Mouse (Mus musculus) cerebellum, postnatal 4 days (tissue): Measurements from ENCODE around the gene Smim9.
"Not testable (repeated sequence)": the region's sequence is repeated elsewhere in the genome, so short reads cannot be mapped to it uniquely, and the experiment has no call there.

Experiments used
- DNase-seq, 2 experiments: peaks; one replicate each; pipeline ENCODE4 v3.0.0; 2022; ENCODE audit warnings: low spot score in 2 of 2, mixed read lengths in 1 of 2

The Smim9 gene

GRCm38 (mm10) chrX:75163670-75164069 lies at the start of gene Smim9:
Gene Smim9, minus strand, starts transcription at chrX:75163770.
- no peak for DNase-seq

- DNase-seq = peak in 1 of 2 experiments; percentile 20
Measured at GRCm38 (mm10) chrX:75155576-75156243, 7.9 kb downstream of the Smim9 start.

- DNase-seq = no peak
Measured at GRCm38 (mm10) chrX:75152249-75152648, 11.3 kb downstream of the Smim9 start.

DNA sequence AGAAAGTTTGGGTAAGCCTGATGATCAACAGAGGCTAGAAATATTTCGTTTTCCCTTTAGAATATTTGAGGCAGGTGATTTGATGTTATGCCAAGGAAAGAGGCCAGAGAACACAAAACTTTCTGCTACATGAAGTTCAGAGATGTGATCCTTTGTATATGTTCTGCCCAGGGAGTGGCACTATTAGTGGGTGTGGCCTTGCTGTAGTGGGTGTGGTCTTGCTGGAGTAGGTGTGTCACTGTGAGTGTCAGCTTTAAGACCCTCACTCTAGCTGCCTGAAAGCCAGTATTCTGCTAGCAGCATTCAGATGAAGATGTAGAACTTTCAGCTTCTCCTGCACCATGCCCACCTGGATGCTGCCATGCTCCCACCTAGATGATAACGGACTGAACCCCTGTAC lies 13.3 kb downstream of the Smim9 start:
- DNase-seq = no peak

GRCm38 (mm10) chrX:75148414-75148813 lies 15.2 kb downstream of the Smim9 start:
- no peak for DNase-seq

DNA sequence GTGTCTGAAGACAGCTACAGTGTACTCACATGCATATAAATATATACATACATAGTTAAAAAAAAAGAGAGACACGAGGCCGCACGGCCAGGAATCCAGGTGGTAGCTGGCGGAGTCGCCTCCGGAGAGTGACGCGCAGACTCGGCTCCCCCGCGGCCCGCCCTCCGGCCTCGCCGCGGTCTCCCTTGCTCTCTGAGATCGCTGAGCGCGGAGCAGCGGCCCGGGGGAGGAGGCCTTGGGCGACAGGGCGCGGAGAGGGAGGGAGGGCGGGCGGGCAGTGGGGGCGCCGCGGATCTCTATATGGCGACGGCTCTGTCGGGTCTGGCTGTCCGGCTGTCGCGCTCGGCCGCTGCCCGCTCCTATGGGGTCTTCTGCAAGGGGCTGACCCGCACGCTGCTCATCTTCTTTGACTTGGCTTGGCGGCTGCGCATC lies 20.4 kb downstream of the Smim9 start:
- DNase-seq = not testable (repeated sequence)

DNA sequence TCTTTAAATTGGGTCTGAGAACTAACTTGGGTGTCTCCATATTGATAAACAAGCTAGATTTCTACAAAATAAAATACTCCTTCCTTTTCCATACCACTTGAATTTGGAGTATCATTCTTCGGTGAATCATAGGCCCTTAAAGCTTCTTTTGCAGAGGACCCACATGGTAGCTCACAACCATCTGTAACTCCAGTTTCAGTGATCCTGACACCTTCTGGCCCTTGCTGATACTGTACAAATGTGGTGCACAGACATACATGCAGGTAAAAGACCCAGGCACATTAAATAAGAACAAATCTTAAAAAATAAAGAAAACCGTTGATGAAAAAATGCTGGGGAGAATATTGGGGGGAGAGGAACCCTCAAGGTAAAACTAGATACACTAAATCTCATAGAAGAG lies 25.4 kb downstream of the Smim9 start:
- DNase-seq = no peak

DNA sequence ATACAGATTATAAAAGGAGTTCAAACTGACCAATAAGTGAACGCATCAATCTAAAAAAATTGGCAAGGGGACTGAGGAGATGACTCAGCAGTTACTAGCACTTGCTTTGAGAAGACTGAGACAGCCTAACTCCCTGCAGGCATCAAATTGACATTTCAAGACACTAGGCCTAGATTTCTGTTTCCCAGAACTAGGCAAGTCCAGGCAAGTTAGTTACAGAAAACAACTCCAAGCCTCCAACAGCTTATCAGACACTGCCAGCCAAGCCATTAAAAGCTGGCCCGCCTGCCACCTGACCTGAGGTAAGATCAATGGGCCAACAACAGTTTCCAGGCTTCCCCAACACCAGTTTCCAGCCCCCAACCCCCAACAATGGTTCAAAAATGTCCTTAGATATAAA lies 25.8 kb downstream of the Smim9 start:
- DNase-seq = no peak

DNA sequence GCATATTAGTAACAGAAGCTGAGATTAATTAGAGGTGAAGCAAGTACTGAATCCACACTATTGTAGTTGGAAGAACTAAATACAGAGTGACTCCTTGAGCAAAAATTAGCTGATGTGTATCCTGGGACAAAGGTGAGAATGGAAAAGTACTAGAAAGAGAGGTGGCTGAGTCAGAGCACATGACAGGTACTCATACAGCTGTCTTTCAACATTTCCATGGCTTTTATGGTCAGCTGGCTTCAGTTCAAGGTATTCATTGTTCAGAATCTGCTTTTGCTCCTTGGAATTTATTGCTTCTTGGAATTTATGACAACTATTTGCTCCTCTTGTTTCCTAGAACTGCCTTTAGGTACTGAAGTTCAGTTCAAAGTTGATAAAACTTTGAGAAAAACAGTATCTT lies 26.6 kb downstream of the Smim9 start:
- DNase-seq = no peak

DNA sequence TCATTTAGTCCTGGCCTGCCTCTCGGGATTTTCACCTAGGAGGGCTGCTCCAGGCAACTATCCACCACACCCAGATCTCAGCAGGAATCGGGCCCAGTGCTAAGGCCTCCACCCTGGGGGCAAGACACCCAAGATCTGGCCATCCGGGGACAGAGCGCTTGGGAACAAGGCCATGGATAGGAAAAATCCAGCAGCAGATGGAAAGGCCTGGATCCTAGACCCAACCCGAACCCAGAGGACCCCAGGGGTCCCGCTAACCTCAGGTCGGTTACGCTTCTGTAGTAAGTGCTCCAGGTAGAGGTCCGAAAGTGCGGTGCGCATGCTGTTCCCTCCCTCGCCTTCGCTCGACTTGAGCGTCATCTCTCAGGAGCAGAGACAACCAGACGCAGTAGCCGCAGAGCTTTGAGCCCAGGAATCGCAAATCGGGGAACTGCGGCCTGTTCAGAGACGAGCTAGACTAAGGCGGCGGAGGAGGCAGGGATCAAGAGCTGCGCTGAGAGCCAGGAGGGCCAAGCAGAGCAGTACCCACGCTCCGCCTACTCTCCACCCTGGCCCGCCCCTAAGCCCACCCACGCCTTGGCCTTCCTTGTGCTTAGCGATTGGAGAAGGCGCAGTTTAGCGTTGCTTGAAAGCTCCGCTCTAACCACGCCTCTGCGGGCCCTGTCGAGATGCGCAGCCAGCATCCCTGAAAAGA lies 33.0 kb downstream of the Smim9 start, which contains the start of gene Mpp1:
Mpp1 (minus strand) TSS at position 550 of the 694 bp plus-strand sequence.
- peak; percentile 27 to 62 for DNase-seq

GRCm38 (mm10) chrX:75129474-75129873 lies 34.1 kb downstream of the Smim9 start:
- no peak for DNase-seq

- no peak for DNase-seq
Measured at GRCm38 (mm10) chrX:75128333-75128980, 35.1 kb downstream of the Smim9 start.

DNA sequence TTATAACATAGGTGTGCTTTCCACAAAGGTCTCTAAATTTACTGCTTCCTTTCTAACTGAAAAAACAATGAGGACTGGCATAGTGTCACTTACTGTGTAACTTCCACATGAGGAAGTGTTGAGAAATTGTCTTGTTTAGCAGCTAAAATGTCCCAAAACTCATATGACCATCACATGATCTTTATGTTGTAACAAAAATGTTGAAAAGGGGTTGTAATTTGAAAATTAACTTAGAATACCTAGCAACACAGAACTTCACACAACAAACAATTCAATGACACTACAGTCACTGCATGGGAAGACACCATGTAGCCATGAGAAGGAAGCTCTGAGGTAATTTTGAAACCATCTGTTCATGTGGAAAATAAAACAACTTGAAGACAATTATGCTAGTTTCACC lies 36.7 kb downstream of the Smim9 start:
- no peak for DNase-seq

- DNase-seq = no peak
Measured at GRCm38 (mm10) chrX:75125606-75126005, 38.0 kb downstream of the Smim9 start.

DNA sequence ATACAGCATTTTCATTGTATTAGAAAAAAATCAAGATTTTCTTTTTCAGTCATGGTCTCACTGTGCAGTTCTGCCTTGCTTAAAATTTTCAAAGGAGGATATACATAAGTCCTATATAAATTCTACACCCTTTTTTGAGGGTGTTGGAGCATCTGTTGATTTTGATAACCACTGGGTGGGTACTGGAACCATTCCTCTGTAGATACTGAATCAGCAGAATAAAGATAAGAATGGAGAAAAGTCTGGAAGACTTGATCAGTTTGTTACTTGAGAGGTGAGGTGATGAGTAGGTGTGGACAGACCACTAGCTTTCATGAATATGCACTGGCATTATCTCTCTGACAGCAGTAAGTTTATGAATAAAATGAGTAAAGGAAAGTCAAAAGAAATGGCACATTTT lies 48.0 kb downstream of the Smim9 start:
- DNase-seq = no peak

GRCm38 (mm10) chrX:75102293-75102692 lies 61.3 kb downstream of the Smim9 start:
- no peak for DNase-seq

GRCm38 (mm10) chrX:75098799-75099198 lies 64.8 kb downstream of the Smim9 start:
- DNase-seq = no peak

GRCm38 (mm10) chrX:75096163-75096770 lies 67.3 kb downstream of the Smim9 start:
- no peak for DNase-seq
